Mouse (Mus musculus) liver, postnatal 0 days (tissue): Measurements from ENCODE around the gene Lingo2. TPM values are rescaled to one million over a fixed set of nuclear protein-coding genes. Genes with fewer than 3 reads are reported as not detected.

Experiments used
- ATAC-seq: fragments of 200-750 bp; cut with Nextera tagmentation; 2 replicates; pipeline ENCODE4 v1.8.0; 2017; ENCODE audit warnings: mild to moderate bottlenecking, moderate library complexity
- DNase-seq: peaks from one replicate; pipeline ENCODE4 v3.0.0-alpha.2; 2016
- H3K27ac ChIP-seq: fragments of 300-500 bp; sonication (generic); 2 replicates; pipeline ENCODE4 v1.5.1; 2014; ENCODE audit warnings: antibody characterized with exemption, moderate library complexity, mild to moderate bottlenecking, low read depth
- H3K27me3 ChIP-seq: fragments of 300-500 bp; sonication (generic); 2 replicates; pipeline ENCODE4 v1.6.1; 2014; ENCODE audit warnings: low read length, control low read depth, mixed read lengths; ENCODE audit not compliant: insufficient read depth
- H3K36me3 ChIP-seq: fragments of 300-500 bp; sonication (generic); replicated peaks from 2 replicates; pipeline ENCODE4 v1.6.1; 2014; ENCODE audit warnings: mild to moderate bottlenecking, control low read depth, low read length, moderate library complexity, mixed read lengths; ENCODE audit not compliant: insufficient read depth
- H3K4me1 ChIP-seq: fragments of 300-500 bp; sonication (generic); 2 replicates; pipeline ENCODE4 v1.6.1; 2014; ENCODE audit warnings: antibody characterized with exemption, mild to moderate bottlenecking, control low read depth; ENCODE audit not compliant: insufficient read depth
- H3K4me2 ChIP-seq: fragments of 300-500 bp; sonication (generic); 2 replicates; pipeline ENCODE4 v1.6.1; 2014; ENCODE audit warnings: low read depth, mild to moderate bottlenecking, low read length, moderate library complexity, mixed read lengths
- H3K4me3 ChIP-seq: fragments of 300-500 bp; sonication (generic); 2 replicates; pipeline ENCODE4 v1.5.1; 2014; ENCODE audit warnings: low read depth, low read length
- H3K9ac ChIP-seq: fragments of 300-500 bp; sonication (generic); replicated peaks from 2 replicates; pipeline ENCODE4 v1.6.1; 2014; ENCODE audit warnings: mild to moderate bottlenecking, moderate library complexity
- H3K9me3 ChIP-seq: fragments of 300-500 bp; sonication (generic); 2 replicates; pipeline ENCODE4 v1.6.1; 2016; ENCODE audit warnings: mild to moderate bottlenecking, control low read depth, low read length, mixed read lengths
- CTCF ChIP-seq: sonication (generic); IDR thresholded peaks from 2 replicates; pipeline ENCODE4 v1.5.1; 2016; ENCODE audit warnings: antibody characterized with exemption, low read depth
- EP300 ChIP-seq: IDR thresholded peaks from 2 replicates; pipeline ENCODE4 v1.6.1; 2016; ENCODE audit warnings: antibody characterized with exemption, low read depth, mild to moderate bottlenecking
- WGBS: fragments of 180-500 bp; shearing (Covaris S2); extraction: QIAGEN DNeasy Blood & Tissue Kit; methylation state at CpG from one replicate; pipeline ENCODE4 v1.1.7; 2014; ENCODE audit not compliant: insufficient replicate concordance; 5-methylcytosine and 5-hydroxymethylcytosine counted together
- polyA plus RNA-seq: library from polyadenylated mRNA; unstranded; fragments of >200 nt; fragmentation: Nextera tagmentation; extraction: Ambion mirVana; gene quantifications from 2 replicates; pipeline ENCODE4 v1.2.1, GENCODE M21; 2015

Gene Lingo2
- polyA plus RNA-seq, 1 experiment from 2014 or later, result not detected

DNA sequence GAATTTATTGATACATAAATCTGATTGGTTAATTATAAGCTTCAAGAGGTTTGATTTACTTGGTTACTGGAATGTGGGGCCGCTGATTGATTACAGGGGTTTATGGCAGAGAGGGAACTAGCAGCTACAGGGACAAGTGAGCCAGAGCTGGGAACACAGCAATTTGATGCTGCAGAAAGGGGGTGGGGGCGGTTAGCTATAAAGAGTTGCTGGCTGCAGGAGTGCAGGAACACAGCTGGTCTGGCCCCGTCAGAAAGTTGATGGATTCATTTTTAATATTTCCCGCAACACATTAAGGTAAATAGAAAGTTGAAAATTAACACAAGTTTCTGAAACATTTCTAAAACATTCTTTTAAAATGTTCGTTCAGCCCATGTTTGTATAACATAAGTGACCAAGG, 919.5 kb downstream of the Lingo2 start:
- no peaks in the 10 kb centered on the region for H3K9me3 ChIP-seq
- H3K9ac ChIP-seq, result no peak overlapping the region
- no peaks in the 10 kb centered on the region for H3K27me3 ChIP-seq
- H3K36me3 ChIP-seq, result no peaks in the 10 kb centered on the region
- no peak overlapping the region for H3K4me2 ChIP-seq
- DNase-seq (no peak), ATAC-seq (no peak)
- H3K4me1 ChIP-seq, result no peaks in the 10 kb centered on the region
- 65% methylated on average over 5 of the region's 5 CpGs for WGBS
- no peak overlapping the region for H3K4me3 ChIP-seq
- TF ChIP-seq CTCF (no peak), EP300 (no peak)
- H3K27ac ChIP-seq, result no peak overlapping the region

DNA sequence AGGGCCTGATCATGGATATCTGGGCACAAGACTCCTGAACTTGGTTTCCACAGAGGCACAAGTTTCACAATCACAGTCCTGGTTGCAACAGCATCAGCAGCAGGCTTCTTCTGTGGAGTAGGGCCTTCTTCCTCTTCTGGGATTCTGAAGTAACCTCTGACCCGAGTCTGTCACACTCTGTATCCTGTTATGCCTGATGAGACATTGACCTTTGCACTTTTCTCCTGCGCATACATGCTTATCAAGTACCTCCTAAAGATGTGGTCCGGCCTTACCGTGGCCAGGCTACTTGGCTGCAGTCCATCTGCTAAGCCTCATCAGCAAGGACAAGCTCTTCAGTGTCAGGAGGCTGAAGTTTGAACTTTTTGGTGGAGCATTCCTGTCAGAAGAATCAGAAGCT, 937.4 kb downstream of the Lingo2 start:
- H3K9ac ChIP-seq, result no peak overlapping the region
- 49% methylated on average over 4 of the region's 4 CpGs for WGBS
- ATAC-seq, result peak; percentile 74
- H3K36me3 ChIP-seq, result no peaks in the 10 kb centered on the region
- H3K9me3 ChIP-seq, result no peaks in the 10 kb centered on the region
- no peaks in the 10 kb centered on the region for H3K27me3 ChIP-seq
- 0 out of 2 replicates have a peak, but pooled peaks have one; percentile 28 for TF ChIP-seq EP300
- no peak for TF ChIP-seq CTCF
- no peak overlapping the region for H3K27ac ChIP-seq
- no peak overlapping the region for H3K4me2 ChIP-seq
- no peaks in the 10 kb centered on the region for H3K4me1 ChIP-seq
- DNase-seq, result peak; percentile 26
- H3K4me3 ChIP-seq, result no peak overlapping the region

DNA sequence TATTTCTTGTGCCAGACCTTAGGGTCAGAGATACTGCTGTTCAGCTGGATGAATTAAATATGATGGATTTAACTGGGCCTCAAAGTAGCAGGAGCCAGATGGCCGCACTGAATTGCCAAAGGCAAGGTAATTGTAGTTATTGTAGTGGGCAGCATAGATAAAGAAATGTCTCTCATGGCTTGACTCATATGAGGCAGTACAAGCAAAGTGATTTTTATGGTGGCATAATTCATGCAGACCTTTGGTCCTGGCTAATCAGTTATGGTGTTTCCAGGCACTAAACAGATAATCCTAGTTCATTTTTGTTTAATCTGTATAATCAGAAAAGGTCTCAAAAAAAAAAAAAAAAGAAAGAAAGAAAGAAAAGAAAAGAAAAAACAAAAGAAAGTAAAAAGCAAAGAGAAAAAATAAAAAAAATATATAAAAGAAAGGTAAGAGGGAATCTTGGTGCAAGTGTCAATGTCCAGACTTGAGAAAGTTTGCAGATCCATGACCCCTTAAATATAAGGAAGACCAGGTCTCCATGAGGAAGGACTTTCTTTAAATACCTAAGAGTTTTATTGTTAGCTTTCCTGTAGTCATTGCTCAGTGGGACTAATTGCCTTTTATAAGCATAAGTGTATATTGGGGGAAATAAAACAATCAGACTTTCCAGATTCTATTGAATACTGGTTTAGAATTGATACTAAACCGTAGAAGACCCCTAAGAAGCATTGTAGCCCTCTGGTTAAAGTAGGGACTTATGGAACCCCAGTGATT, 959.4 kb downstream of the Lingo2 start:
- ATAC-seq (no peak), DNase-seq (no peak)
- no peak overlapping the region for H3K9ac ChIP-seq
- no peak overlapping the region for H3K4me2 ChIP-seq
- no peaks in the 10 kb centered on the region for H3K27me3 ChIP-seq
- H3K4me1 ChIP-seq, result no peaks in the 10 kb centered on the region
- 61% methylated on average over 2 of the region's 2 CpGs for WGBS
- H3K27ac ChIP-seq, result no peak overlapping the region
- H3K9me3 ChIP-seq, result no peaks in the 10 kb centered on the region
- H3K36me3 ChIP-seq, result no peaks in the 10 kb centered on the region
- no peak for TF ChIP-seq CTCF
- TF ChIP-seq EP300, result no peak
- H3K4me3 ChIP-seq, result no peak overlapping the region

DNA sequence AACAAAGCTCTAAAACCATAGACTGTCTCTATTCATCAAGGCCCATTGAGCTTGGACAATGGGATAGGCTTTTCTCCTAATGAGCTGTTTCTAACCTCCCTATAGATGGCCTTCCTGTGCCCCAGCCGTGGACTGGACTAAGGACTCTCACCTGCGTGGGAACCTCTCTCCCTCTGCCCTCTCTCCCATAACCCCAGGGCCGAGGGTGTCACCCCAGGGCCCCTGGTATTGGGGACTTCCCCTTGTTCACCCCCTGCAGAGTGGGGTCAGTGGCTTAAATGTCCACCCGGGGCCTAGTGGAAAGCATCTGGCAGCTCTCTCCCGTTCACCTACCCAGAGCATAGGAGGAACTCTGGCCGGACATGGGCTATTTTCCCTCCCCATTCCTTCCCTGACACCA, 965.5 kb downstream of the Lingo2 start:
- Histone ChIP-seq H3K4me3 (no peak overlapping the region), H3K9ac (no peak overlapping the region), H3K36me3 (no peaks in the 10 kb centered on the region), H3K9me3 (no peaks in the 10 kb centered on the region), H3K4me2 (no peak overlapping the region), H3K4me1 (no peaks in the 10 kb centered on the region), H3K27me3 (no peaks in the 10 kb centered on the region), H3K27ac (no peak overlapping the region)
- WGBS, result 72% methylated on average over 6 of the region's 6 CpGs
- DNase-seq (no peak), ATAC-seq (no peak)
- no peak for TF ChIP-seq EP300
- TF ChIP-seq CTCF, result no peak

DNA sequence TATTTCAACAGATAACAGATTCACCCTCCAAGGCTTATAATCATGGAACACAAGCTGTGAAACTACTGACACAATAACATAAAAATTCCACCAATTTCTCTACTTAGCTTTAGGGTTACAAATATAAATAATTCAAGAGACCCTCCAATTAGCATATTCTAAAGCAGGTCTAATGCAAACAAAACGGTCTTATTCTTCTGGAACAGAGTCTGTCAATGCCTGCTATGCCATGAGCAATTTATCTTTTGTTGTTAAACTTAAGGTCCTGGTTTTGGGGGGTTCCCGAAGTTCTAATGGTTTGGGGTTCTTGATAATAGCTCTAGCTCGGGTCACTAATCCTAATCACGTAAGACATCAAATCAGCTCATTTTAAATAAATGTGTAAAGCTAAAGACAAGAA, 988.0 kb downstream of the Lingo2 start:
- ATAC-seq (no peak), DNase-seq (no peak)
- Histone ChIP-seq H3K9me3 (no peaks in the 10 kb centered on the region), H3K27me3 (no peaks in the 10 kb centered on the region), H3K4me1 (no peaks in the 10 kb centered on the region), H3K4me2 (no peak overlapping the region), H3K36me3 (no peaks in the 10 kb centered on the region), H3K9ac (no peak overlapping the region), H3K4me3 (no peak overlapping the region), H3K27ac (no peak overlapping the region)
- TF ChIP-seq CTCF, result no peak
- no peak for TF ChIP-seq EP300
- WGBS, result 80% methylated on average over 4 of the region's 4 CpGs

DNA sequence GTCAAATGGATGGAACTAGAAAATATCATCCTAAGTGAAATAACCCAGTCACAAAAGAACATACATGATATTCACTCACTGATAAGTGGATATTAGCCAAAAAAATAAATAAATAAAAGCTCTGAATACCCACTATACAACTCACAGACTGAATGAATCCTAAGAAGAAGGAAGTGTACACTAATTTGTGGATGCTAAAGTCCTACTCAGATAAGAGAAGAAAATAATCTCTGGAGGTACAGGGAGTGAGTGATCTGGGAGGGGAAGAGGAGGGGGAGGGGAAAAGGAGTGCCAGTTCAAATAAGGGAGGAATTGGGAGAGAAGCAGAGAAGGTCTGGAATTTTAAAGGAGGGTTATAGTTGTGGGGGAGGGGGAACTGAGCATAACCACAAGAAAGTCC, 999.7 kb downstream of the Lingo2 start:
- TF ChIP-seq CTCF (no peak), EP300 (no peak)
- DNase-seq (no peak), ATAC-seq (no peak)
- Histone ChIP-seq H3K9ac (no peak overlapping the region), H3K36me3 (no peaks in the 10 kb centered on the region), H3K4me1 (no peaks in the 10 kb centered on the region), H3K9me3 (no peaks in the 10 kb centered on the region), H3K27me3 (no peaks in the 10 kb centered on the region), H3K27ac (no peak overlapping the region), H3K4me3 (no peak overlapping the region), H3K4me2 (no peak overlapping the region)

DNA sequence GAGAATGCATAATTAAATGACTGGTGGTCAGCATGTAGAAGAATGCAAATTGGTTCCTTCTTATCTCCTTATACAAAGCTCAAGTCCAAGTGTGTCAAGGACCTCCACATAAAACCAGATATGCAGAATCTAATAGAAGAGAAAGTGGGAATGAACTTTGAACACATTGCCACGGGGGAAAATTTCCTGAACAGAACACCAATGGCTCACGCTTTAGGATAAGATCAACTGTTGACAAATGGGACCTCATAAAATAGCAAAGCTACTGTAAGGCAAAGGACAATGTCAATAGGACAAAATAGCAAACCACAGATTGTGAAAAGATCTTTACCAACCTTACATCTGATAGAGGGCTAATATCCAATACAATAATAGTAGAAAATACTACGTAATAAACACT, 1000.3 kb downstream of the Lingo2 start:
- TF ChIP-seq CTCF, result no peak
- no peak for TF ChIP-seq EP300
- no peak overlapping the region for H3K9ac ChIP-seq
- H3K9me3 ChIP-seq, result no peaks in the 10 kb centered on the region
- 80% methylated on average over 3 of the region's 3 CpGs for WGBS
- H3K4me3 ChIP-seq, result no peak overlapping the region
- H3K27ac ChIP-seq, result no peak overlapping the region
- DNase-seq (no peak), ATAC-seq (no peak)
- H3K27me3 ChIP-seq, result no peaks in the 10 kb centered on the region
- H3K36me3 ChIP-seq, result no peaks in the 10 kb centered on the region
- H3K4me1 ChIP-seq, result no peaks in the 10 kb centered on the region
- H3K4me2 ChIP-seq, result no peak overlapping the region
